Mouse (Mus musculus) cerebellum, postnatal 4 days (tissue): ENCODE measurements around the gene Pard3.

Source experiments
- DNase-seq, 2 experiments: peaks; one replicate each; pipeline ENCODE4 v3.0.0; 2022; ENCODE audit warnings: low spot score in 2 of 2, mixed read lengths in 1 of 2

Gene Pard3

GRCm38 (mm10) chr8:127499720-127500114 lies 436.0 kb downstream of the Pard3 start:
- no peak for DNase-seq

- no peak for DNase-seq
Observed at GRCm38 (mm10) chr8:127500206-127500605, 436.5 kb downstream of the Pard3 start.

DNA sequence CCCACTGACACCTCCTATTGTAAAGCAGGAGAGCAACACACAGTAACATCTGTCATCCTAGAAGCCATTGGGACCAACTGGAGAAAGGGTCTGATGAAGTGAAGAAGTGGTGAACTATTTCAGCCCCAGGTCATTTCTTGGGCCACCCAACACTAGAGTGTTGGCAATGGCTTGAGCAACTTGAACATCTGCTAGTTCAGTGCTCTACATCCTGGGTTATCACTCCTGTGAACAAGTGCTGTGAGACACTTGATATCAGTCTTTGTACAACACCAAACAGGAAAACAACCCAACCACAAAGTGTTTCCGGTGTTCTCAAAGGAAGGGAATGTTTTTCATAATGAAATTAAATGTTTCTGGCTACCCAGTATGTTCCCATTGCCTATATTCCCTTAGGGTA lies 438.1 kb downstream of the Pard3 start:
- DNase-seq: no peak

DNA sequence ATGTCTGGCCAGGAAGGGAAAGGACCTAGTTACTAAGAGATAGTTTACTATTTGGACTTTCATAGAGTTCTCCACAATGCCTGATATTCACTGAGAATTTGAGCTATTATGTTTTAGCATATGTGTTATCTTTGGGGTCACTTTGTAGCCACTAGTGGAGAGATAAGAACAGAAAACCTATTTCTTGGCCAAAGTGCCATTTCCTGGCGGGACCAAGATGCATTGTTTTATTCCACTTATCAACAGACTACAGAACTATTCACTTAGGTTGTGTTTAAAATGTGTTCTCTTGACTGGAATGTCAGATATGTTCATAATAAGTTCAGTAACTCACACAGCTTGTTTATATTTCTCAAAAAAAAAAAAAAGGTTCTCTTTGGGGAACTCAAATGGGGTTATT lies 441.6 kb downstream of the Pard3 start:
- DNase-seq: no peak

DNA sequence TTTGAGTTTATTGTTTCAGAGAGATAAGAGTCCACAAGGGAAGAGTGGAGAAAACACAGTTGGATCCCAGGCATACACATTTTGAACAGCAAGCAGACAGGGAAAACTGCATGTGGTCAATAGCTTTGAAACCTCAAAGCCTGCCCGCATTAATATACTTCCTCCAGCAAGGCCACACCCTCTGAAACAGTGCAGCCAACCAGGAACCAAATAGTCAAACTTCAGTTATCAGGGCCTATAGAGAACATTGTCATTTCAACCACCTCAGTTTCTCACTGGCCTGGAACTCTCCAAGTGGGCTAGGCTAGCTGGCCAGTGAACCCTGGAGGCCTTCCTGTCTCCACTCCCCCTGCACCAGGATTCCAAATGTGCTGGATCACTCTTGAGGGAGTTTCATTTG lies 442.6 kb downstream of the Pard3 start:
- no peak for DNase-seq

DNA sequence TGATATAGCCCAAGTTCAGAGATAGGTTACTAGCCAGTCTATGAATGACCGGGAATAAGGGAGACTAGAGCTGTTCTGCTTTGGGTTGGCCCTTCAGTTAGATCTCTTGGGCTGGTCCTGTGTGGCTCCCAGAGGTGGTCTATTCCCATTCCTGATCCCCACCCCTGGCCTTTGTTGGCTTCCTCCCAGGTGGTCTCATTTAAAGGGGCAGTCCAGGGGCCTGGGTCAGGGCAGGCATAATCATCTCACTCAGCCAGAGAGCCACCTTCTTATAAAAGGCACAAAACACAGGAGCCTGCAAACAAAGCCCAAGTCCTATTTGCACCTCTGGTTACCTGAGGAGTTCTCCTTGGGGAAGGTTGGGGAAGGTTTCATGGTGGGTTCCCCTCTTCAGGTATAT lies 447.6 kb downstream of the Pard3 start:
- DNase-seq: no peak

DNA sequence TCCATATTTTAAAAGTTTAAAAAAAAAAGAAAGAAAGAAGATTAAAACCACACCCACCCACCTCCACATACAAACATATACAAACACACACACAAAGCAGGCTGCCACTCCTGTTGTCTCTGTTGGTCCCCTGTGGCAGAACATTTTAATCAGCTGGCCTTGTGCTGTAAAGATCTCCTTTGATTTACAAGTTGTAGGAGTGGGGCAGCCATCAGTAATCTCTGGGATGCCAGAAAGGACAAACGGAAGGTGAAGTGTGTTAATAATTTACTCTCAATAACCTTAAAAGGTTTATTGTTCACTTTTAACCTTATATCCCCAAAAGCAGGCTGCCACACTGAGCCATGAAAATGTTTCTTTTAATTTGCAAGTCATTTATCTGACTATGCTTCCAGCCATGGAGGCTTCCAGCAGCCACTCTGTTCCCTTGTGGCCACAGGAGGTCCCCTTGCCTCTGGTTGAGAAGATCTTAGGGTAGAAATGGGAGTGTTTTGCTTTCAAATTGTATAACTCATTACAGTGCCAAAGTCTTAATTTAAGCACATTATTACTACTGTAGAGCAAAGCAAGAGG lies 448.4 kb downstream of the Pard3 start:
- no peak for DNase-seq

DNA sequence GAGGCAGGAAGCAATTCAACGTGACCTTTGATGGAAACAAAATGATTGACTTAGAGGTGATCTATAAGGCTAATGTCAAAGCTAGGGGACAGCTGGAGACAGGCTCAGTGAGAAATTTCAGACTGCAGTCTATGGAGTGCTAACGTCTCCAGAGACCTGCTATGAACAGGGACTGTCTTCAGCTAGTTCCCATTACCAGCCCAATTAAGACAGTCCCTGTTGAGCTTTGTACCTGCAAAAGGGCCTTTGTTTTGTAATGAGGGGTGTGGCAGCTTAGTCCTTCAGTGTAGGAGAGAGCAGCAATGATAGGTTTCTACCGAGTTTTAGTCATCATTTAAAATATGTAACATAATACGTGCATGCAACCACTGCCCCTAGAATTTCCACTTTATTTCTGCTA lies 448.9 kb downstream of the Pard3 start:
- no peak for DNase-seq

GRCm38 (mm10) chr8:127514810-127515735 lies 451.4 kb downstream of the Pard3 start:
- DNase-seq: no peak

DNA sequence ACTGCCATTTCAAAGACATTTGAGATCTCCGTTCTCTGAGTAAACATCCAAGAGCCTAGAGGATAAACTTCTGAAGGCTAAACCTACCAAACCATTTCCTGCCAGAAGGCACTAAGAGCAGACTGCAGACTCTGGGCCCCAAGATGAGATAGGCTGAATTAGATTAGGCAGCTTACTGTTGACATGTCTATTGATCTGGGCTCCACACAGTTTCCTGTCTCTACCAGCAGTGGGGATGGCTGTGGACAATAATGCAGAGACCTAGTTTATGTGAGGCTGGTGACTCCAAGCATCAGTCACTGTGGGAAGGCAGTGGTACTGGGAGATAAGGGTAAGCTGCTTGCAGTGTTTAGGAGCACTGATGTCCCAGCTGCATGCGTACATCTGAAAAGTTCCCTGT lies 452.4 kb downstream of the Pard3 start:
- DNase-seq: no peak

GRCm38 (mm10) chr8:127525673-127526072 lies 462.0 kb downstream of the Pard3 start:
- no peak for DNase-seq

GRCm38 (mm10) chr8:127528315-127528714 lies 464.6 kb downstream of the Pard3 start:
- no peak for DNase-seq

DNA sequence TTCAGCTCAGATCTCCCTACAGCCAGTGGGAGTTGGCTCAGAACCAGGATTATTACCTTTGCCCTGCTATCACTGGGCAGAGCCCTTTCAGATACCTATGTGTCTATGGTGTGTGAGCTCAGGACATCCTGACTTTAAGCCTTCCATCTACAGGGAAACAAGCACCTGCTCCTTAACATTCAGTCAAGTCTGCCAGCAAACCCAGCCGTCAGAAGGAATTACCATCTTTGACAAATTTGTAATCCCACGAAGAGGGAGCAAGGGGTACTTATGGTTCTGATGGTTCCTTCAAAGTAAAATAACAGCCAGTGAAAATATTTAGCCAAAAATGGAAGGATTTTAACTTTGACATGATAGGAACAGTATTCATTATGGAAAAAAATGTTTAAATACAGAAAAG lies 466.1 kb downstream of the Pard3 start:
- DNase-seq: peak in 1 of 2 experiments; percentile 30

DNA sequence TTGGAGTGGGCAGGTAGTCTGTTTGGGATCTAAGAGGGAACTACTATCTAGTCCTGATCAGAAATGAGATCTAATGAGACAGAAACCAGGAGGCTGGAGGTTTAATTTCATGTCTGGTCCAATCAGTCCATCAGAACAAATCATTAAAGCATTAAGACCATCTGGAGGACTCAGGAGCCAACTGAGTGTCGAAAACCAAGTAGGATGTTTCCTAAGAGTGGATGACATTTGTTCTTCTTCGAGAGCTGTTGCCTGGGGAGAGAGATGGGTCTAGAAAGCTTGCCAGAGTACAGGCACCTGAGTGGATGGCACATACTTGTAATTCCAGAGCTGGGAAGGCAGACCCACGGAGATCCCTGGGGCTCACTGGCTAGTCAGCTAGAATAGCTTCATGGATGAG lies 468.2 kb downstream of the Pard3 start:
- no peak for DNase-seq

DNA sequence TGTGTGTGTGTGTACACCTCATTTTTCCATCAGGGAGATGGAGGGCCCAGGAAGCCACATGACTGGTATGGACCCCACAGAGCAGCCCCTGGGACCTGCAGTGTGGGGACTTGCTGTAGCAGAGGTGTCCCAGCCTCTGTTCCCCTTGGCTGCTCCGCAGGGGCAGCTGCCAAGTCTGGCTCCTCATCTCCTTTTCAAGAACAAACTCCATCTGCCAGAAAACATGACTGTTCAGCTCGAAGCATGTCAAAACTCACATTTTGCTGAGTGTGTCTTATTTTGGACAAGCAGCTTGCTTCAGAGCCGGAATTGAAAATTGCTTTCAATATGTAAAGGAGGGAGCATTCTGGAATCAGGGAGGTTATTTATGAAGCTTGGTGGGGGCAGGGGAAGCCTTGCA lies 471.1 kb downstream of the Pard3 start:
- DNase-seq: peak in 1 of 2 experiments; percentile 16

- no peak for DNase-seq
Observed at GRCm38 (mm10) chr8:127535192-127535845, 471.6 kb downstream of the Pard3 start.

DNA sequence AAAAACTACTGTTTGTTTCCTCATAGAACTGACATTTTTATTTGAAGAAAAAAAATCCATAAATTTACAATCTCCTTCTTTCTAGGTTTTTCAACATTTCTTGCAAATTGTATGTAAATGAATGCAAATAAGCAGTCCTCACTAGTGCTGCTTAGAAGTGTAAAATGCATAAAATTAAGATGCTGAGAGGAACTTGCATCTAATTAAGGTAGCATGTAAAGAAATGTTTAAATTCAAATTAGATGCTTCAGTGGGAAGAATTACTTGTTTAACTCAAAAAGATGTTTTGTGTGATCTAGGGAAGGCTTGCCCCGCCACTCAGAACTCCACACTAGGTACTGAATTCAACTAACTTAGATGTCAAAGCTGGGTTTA lies 472.1 kb downstream of the Pard3 start:
- no peak for DNase-seq

GRCm38 (mm10) chr8:127539803-127540202 lies 476.1 kb downstream of the Pard3 start:
- DNase-seq: no peak

GRCm38 (mm10) chr8:127540273-127540672 lies 476.6 kb downstream of the Pard3 start:
- no peak for DNase-seq

GRCm38 (mm10) chr8:127542162-127542561 lies 478.5 kb downstream of the Pard3 start:
- no peak for DNase-seq

- no peak for DNase-seq
Observed at GRCm38 (mm10) chr8:127543676-127544075, 480.0 kb downstream of the Pard3 start.

- no peak for DNase-seq
Observed at GRCm38 (mm10) chr8:127546161-127546560, 482.5 kb downstream of the Pard3 start.

- DNase-seq: no peak
Observed at GRCm38 (mm10) chr8:127550928-127551327, 487.2 kb downstream of the Pard3 start.
